Mouse (Mus musculus): ENCODE measurements around the gene Cmya5. TPM values are rescaled to one million over a fixed set of nuclear protein-coding genes. Genes with fewer than 3 reads are reported as not detected.
A peak's percentile ranks its signal among the peaks of the same experiment; 100 is the strongest.
"Not testable (repeated sequence)": the region's sequence is repeated elsewhere in the genome, so short reads cannot be mapped to it uniquely, and the experiment has no call there.

Gene Cmya5
- polyA plus RNA-seq, 1 experiment from 2014 or later = 0.30 TPM

DNA sequence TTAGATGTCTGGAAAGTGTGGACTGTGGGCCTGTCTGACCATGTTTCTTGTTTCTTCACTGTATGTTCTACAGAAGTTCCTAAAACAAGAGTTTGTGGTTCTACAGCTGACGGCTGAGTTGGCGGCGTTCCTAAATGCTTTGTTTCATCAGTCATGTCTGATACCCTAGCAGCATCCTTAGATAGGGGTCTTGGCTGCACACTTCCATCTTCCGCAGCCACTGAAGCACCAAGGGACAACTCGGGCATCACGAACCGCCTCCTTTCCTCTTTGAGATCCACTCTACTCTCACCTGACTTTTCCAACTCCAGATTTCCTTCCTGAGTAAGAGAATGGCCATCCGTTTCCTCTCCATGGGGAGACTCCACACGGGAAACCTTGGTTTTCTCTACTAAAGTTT, 53.3 kb downstream of the Cmya5 start:
- no peaks in the 10 kb centered on the region for H3K9me3 ChIP-seq (ENCODE audit: low read length)
- no peak overlapping the region for H3K4me2 ChIP-seq (replicated peaks; ENCODE audit: low read depth, low read length)
- H3K27ac ChIP-seq (ENCODE audit: low read length) = no peak overlapping the region
- no peak for ATAC-seq
- H3K27me3 ChIP-seq (replicated peaks; ENCODE audit: insufficient read depth, low read length) = no peaks in the 10 kb centered on the region
- TF ChIP-seq EP300 (IDR thresholded peaks at IDR 0.05) = no peak
- TF ChIP-seq CTCF (IDR thresholded peaks at IDR 0.05) = no peak
- H3K4me1 ChIP-seq (ENCODE audit: insufficient read depth, low read depth, low read length) = no peaks in the 10 kb centered on the region
- no peak for DNase-seq (ENCODE audit: low spot score)
- H3K4me3 ChIP-seq (ENCODE audit: low read depth, low read length) = no peak overlapping the region
- WGBS = 82% methylated on average over 9 of the region's 9 CpGs
- no peak overlapping the region for H3K9ac ChIP-seq (replicated peaks; ENCODE audit: low read depth)
- H3K36me3 ChIP-seq (ENCODE audit: insufficient read depth, low read length) = no peaks in the 10 kb centered on the region

GRCm38 (mm10) chr13:93089481-93089880, 55.0 kb downstream of the Cmya5 start:
- Histone ChIP-seq H3K4me1 (ENCODE audit: insufficient read depth, low read depth, low read length) (no peaks in the 10 kb centered on the region), H3K4me3 (ENCODE audit: low read depth, low read length) (no peak overlapping the region), H3K36me3 (ENCODE audit: insufficient read depth, low read length) (no peaks in the 10 kb centered on the region), H3K9me3 (ENCODE audit: low read length) (no peaks in the 10 kb centered on the region), H3K4me2 (replicated peaks; ENCODE audit: low read depth, low read length) (no peak overlapping the region), H3K9ac (replicated peaks; ENCODE audit: low read depth) (no peak overlapping the region), H3K27me3 (replicated peaks; ENCODE audit: insufficient read depth, low read length) (no peaks in the 10 kb centered on the region), H3K27ac (ENCODE audit: low read length) (no peak overlapping the region)
- DNase-seq (ENCODE audit: low spot score) (no peak), ATAC-seq (no peak)
- WGBS = 86% methylated on average over 5 of the region's 5 CpGs
- no peak for TF ChIP-seq CTCF (IDR thresholded peaks at IDR 0.05)
- TF ChIP-seq EP300 (IDR thresholded peaks at IDR 0.05) = no peak

- Histone ChIP-seq H3K4me2 (replicated peaks; ENCODE audit: low read depth, low read length) (no peak overlapping the region), H3K4me1 (ENCODE audit: insufficient read depth, low read depth, low read length) (no peaks in the 10 kb centered on the region), H3K27ac (ENCODE audit: low read length) (no peak overlapping the region), H3K27me3 (replicated peaks; ENCODE audit: insufficient read depth, low read length) (no peaks in the 10 kb centered on the region), H3K4me3 (ENCODE audit: low read depth, low read length) (no peak overlapping the region), H3K9ac (replicated peaks; ENCODE audit: low read depth) (no peak overlapping the region), H3K36me3 (ENCODE audit: insufficient read depth, low read length) (no peaks in the 10 kb centered on the region), H3K9me3 (ENCODE audit: low read length) (no peaks in the 10 kb centered on the region)
- 83% methylated on average over 4 of the region's 4 CpGs for WGBS
- TF ChIP-seq CTCF (IDR thresholded peaks at IDR 0.05) (no peak), EP300 (IDR thresholded peaks at IDR 0.05) (no peak)
- no peak for DNase-seq (ENCODE audit: low spot score)
- ATAC-seq = no peak
These were observed 58.8 kb downstream of the Cmya5 start for GRCm38 (mm10) chr13:93085711-93086110.

GRCm38 (mm10) chr13:93082324-93082723, 62.2 kb downstream of the Cmya5 start:
- DNase-seq (ENCODE audit: low spot score); H3K36me3 ChIP-seq (ENCODE audit: insufficient read depth, low read length): not testable (repeated sequence)
- 59% methylated on average over 1 of the region's 1 CpGs for WGBS

DNA sequence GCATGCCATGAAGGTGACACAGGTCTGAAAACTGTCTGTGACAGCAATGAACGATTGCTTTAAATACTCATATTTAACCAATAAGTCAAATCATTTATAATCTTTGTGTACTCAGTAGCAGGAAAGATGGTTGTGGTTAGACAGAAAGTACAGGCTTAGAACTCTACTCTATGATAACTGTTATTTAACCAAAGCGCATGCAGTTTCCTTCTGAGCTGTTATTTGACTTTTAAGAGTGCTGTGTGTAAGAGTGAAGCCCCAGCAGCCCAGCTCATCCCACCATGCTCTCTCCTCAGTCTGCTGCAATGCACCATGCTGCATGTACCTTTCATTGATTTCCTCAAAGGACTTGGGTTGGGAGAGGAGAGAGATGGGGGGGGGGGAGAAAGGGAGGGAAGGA, 63.7 kb downstream of the Cmya5 start:
- WGBS = 78% methylated on average over 2 of the region's 2 CpGs
- DNase-seq (ENCODE audit: low spot score) (no peak), ATAC-seq (no peak)
- Histone ChIP-seq H3K27ac (ENCODE audit: low read length) (no peak overlapping the region), H3K4me1 (ENCODE audit: insufficient read depth, low read depth, low read length) (no peaks in the 10 kb centered on the region), H3K9ac (replicated peaks; ENCODE audit: low read depth) (no peak overlapping the region), H3K36me3 (ENCODE audit: insufficient read depth, low read length) (no peaks in the 10 kb centered on the region), H3K9me3 (ENCODE audit: low read length) (no peaks in the 10 kb centered on the region), H3K4me2 (replicated peaks; ENCODE audit: low read depth, low read length) (no peak overlapping the region), H3K27me3 (replicated peaks; ENCODE audit: insufficient read depth, low read length) (no peaks in the 10 kb centered on the region), H3K4me3 (ENCODE audit: low read depth, low read length) (no peak overlapping the region)
- no peak for TF ChIP-seq CTCF (IDR thresholded peaks at IDR 0.05)
- TF ChIP-seq EP300 (IDR thresholded peaks at IDR 0.05) = no peak

More at GRCm38 (mm10) chr13:93082324-93082723, 62.2 kb downstream of the Cmya5 start:
- not testable (repeated sequence) for ATAC-seq; H3K4me2 ChIP-seq (replicated peaks; ENCODE audit: low read depth, low read length); H3K4me1 ChIP-seq (ENCODE audit: insufficient read depth, low read depth, low read length); H3K4me3 ChIP-seq (ENCODE audit: low read depth, low read length); H3K9me3 ChIP-seq (ENCODE audit: low read length); H3K27ac ChIP-seq (ENCODE audit: low read length); H3K9ac ChIP-seq (replicated peaks; ENCODE audit: low read depth); H3K27me3 ChIP-seq (replicated peaks; ENCODE audit: insufficient read depth, low read length)

- DNase-seq (ENCODE audit: low spot score) = peak; percentile 16
- H3K27ac ChIP-seq (ENCODE audit: low read length) = no peak overlapping the region
These were observed 70.3 kb downstream of the Cmya5 start for GRCm38 (mm10) chr13:93074147-93074641.

GRCm38 (mm10) chr13:93073595-93073994, 70.9 kb downstream of the Cmya5 start:
- peak overlapping the region; percentile 40; the same call in 1 of the 2 replicates for H3K4me2 ChIP-seq (replicated peaks; ENCODE audit: low read depth, low read length)
- DNase-seq (ENCODE audit: low spot score) (peak; percentile 18), ATAC-seq (no peak)
- no peaks in the 10 kb centered on the region for H3K27me3 ChIP-seq (replicated peaks; ENCODE audit: insufficient read depth, low read length)
- H3K4me1 ChIP-seq (ENCODE audit: insufficient read depth, low read depth, low read length) = peaks cover 4% of the 10 kb centered on the region; the same call in 1 of the 2 replicates
- TF ChIP-seq EP300 (IDR thresholded peaks at IDR 0.05) (no peak), CTCF (IDR thresholded peaks at IDR 0.05) (no peak)
- H3K36me3 ChIP-seq (ENCODE audit: insufficient read depth, low read length) = no peaks in the 10 kb centered on the region
- no peak overlapping the region for H3K9ac ChIP-seq (replicated peaks; ENCODE audit: low read depth)
- H3K27ac ChIP-seq (ENCODE audit: low read length) = no peak overlapping the region
- no peak overlapping the region for H3K4me3 ChIP-seq (ENCODE audit: low read depth, low read length)
- H3K9me3 ChIP-seq (ENCODE audit: low read length) = no peaks in the 10 kb centered on the region
- 20% methylated on average over 2 of the region's 2 CpGs for WGBS

More at GRCm38 (mm10) chr13:93074147-93074641, 70.3 kb downstream of the Cmya5 start:
- H3K4me3 ChIP-seq (ENCODE audit: low read depth, low read length) = no peak overlapping the region
- H3K9ac ChIP-seq (replicated peaks; ENCODE audit: low read depth) = no peak overlapping the region
- H3K27me3 ChIP-seq (replicated peaks; ENCODE audit: insufficient read depth, low read length) = no peaks in the 10 kb centered on the region
- TF ChIP-seq CTCF (IDR thresholded peaks at IDR 0.05) (no peak), EP300 (IDR thresholded peaks at IDR 0.05) (no peak)
- peak overlapping the region; percentile 40 for H3K4me2 ChIP-seq (replicated peaks; ENCODE audit: low read depth, low read length)
- H3K9me3 ChIP-seq (ENCODE audit: low read length) = no peaks in the 10 kb centered on the region
- ATAC-seq = no peak
- peaks cover 4% of the 10 kb centered on the region; the same call in 1 of the 2 replicates for H3K4me1 ChIP-seq (ENCODE audit: insufficient read depth, low read depth, low read length)
- 40% methylated on average over 17 of the region's 17 CpGs for WGBS
- no peaks in the 10 kb centered on the region for H3K36me3 ChIP-seq (ENCODE audit: insufficient read depth, low read length)
